Mouse (Mus musculus) brain, adult 2 months (tissue): Measurements from ENCODE around the gene Vmn1r228.

ENCODE experiments used
- DNase-seq: peaks from one replicate; pipeline ENCODE4 v3.0.0; 2011; ENCODE audit warnings: low read depth, low spot score

Gene Vmn1r228

GRCm38 (mm10) chr17:20786057-20786456 lies at the start of gene Vmn1r228:
Vmn1r228 (minus strand) TSS chr17:20786157.
- DNase-seq, result no peak

DNA sequence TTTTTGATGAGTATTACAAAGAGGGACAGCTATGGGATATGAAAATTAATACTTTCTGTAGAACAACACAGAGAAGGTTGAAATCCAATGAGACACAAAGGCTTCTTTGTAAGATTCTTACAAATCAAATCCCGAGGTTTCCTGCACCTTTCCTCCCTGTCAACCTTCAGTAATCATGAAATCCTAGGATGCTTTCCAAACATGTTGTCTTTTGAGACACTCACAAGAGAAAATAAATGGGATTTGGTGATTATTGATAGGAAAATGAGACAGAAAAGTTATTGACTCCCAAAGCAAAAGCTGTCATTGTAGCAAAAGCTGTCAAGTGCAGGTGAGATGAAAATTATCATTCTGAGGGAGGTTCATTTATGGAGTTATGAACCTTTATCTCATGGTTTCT lies 25.3 kb upstream of the Vmn1r228 start, which contains the start of gene Vmn1r229:
TSS of gene Vmn1r229 (plus strand) at position 301 of the 400 bp plus-strand sequence.
- DNase-seq, result no peak

- DNase-seq, result no peak
These were observed 56.4 kb downstream of the Vmn1r228 start, which contains the start of gene Vmn1r227 for GRCm38 (mm10) chr17:20729543-20729942. Vmn1r227 (plus strand) TSS chr17:20729843.
